Mouse (Mus musculus) small intestine, adult 2 months (tissue): ENCODE results near the gene Atp6v1b1. TPM values are rescaled to one million over a fixed set of nuclear protein-coding genes. Genes with fewer than 3 reads are reported as not detected.

Experiments
- H3K27ac ChIP-seq: fragments of 200-500 bp; 2 replicates; pipeline ENCODE4 v1.5.1; 2012; ENCODE audit warnings: low read depth, low read length, control low read depth, inconsistent platforms; ENCODE audit not compliant: insufficient read depth
- H3K27me3 ChIP-seq: fragments of 200-500 bp; 2 replicates; pipeline ENCODE4 v1.6.1; 2012; ENCODE audit warnings: mild to moderate bottlenecking, moderate library complexity, low read length, inconsistent platforms; ENCODE audit not compliant: control insufficient read depth, insufficient read depth
- H3K36me3 ChIP-seq: fragments of 200-500 bp; 2 replicates; pipeline ENCODE4 v1.6.1; 2012; ENCODE audit warnings: mild to moderate bottlenecking, low read length, control low read depth, inconsistent platforms; ENCODE audit not compliant: control insufficient read depth, insufficient read depth
- H3K4me1 ChIP-seq: fragments of 200-500 bp; 2 replicates; pipeline ENCODE4 v1.6.1; 2012; ENCODE audit warnings: low read length, inconsistent platforms, mixed read lengths; ENCODE audit not compliant: control insufficient read depth, insufficient read depth, insufficient read length
- H3K4me3 ChIP-seq: fragments of 200-500 bp; 2 replicates; pipeline ENCODE4 v1.5.1; 2012; ENCODE audit warnings: low read depth, mild to moderate bottlenecking, control low read depth, inconsistent platforms, low read length, moderate library complexity
- CTCF ChIP-seq: fragments of 200-500 bp; IDR thresholded peaks from 2 replicates; pipeline ENCODE4 v1.5.1; 2012; ENCODE audit warnings: low read depth, mild to moderate bottlenecking, control low read depth, inconsistent platforms, low read length, moderate library complexity, mixed read lengths; ENCODE audit not compliant: insufficient replicate concordance, insufficient read length; ENCODE audit errors: extremely low read depth
- POLR2A ChIP-seq: fragments of 200-500 bp; IDR thresholded peaks from 2 replicates; pipeline ENCODE4 v1.6.1; 2012; ENCODE audit warnings: low read depth, mild to moderate bottlenecking, control low read depth, inconsistent platforms, low read length, moderate library complexity
- WGBS: fragments of 180-500 bp; shearing (Covaris S2); methylation state at CpG from one replicate; pipeline ENCODE4 v1.1.7; 2018; 5-methylcytosine and 5-hydroxymethylcytosine counted together
- polyA plus RNA-seq: library from polyadenylated mRNA; depleted of rRNA; stranded (reverse); fragments of >200 nt; gene quantifications from 2 replicates; pipeline ENCODE4 v1.2.3, GENCODE M21; 2012

Atp6v1b1 gene
- polyA plus RNA-seq, 1 experiment, result not detected

DNA sequence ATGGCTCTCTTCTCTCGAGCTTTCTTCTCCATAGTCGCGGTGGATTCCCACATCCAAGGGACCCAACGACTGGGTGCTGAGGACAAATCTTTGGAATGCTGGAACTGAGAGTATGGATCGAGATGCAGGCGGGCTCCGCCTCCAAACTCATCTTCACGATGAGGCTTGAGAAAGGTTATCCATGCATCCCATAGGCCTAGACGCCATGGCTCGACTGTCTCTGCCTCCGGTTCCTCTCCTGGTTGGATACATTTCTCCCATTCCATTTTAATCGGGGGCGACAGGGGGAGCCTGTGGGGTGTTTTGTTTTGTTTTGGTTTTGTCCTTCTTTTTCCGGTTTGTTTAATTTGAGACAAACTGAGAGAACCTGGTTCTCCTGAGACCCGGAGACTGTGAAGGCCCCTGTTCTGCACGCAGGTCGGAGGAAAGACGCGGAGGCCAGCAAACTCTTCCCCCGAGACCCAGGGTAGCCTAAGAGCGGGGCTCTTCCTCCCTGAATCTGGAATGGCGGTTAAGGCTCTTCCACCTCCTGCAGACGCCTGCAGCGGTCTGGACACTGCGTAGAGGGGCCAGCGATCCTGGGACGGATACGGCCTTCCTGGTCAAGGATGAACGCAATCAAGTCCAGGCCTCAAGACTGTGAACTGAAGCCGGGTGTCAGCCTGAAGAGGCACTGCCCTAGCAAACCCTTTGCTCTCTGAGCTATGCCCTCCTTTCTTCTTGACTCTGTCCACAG, 27.2 kb upstream of the Atp6v1b1 start:
- 8% methylated on average over 30 of the region's 30 CpGs for WGBS
- H3K4me3 ChIP-seq, result no peak overlapping the region
- H3K27ac ChIP-seq, result no peak overlapping the region
- peaks cover 13% of the 10 kb centered on the region; the same call in 1 of the 2 replicates for H3K4me1 ChIP-seq
- H3K27me3 ChIP-seq, result peaks cover 82% of the 10 kb centered on the region
- no peaks in the 10 kb centered on the region for H3K36me3 ChIP-seq
- no peak for TF ChIP-seq POLR2A
- TF ChIP-seq CTCF, result no peak

DNA sequence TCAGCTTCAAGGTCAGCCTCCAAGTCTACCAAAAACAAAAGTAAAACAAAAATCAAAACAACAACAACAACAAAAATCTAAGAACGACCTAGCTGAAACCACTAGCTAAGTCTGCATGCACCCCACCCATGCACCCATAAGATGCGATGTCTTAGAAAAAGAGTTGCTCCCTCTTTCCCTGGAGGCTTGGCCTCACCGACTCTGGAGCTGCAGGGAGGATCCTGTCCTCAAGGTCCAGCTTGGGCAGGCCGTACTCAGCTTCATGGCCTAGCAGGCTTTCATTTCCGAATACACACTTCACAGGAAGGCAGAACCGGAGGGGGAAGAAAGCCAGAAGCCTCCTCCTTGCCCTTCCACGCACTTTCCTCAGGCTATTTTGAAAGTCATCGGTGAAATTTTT, 25.8 kb upstream of the Atp6v1b1 start:
- no peak overlapping the region for H3K27ac ChIP-seq
- H3K4me3 ChIP-seq, result no peak overlapping the region
- no peaks in the 10 kb centered on the region for H3K36me3 ChIP-seq
- TF ChIP-seq CTCF (no peak), POLR2A (no peak)
- H3K27me3 ChIP-seq, result peaks cover 75% of the 10 kb centered on the region
- peaks cover 1% of the 10 kb centered on the region; the same call in 1 of the 2 replicates for H3K4me1 ChIP-seq
- 5% methylated on average over 8 of the region's 8 CpGs for WGBS

DNA sequence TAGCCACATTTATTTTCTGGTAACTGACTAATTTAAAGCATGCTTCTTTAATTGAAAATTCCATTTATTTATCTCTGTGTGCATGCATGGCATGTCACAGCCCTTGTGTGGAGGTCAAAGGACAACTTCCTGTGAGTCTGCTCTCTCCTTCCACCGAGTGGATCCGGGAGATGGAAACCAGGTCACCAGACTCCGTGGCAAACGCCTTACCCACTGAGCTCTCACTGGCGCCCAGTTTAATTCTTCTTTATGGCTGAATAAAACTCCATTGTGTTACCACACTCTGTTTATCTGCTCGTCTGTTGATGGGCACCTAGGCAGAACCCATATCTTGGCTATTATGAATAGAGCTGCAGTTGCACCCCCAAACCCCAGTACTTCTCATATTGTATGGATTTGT, 20.3 kb upstream of the Atp6v1b1 start:
- no peaks in the 10 kb centered on the region for H3K36me3 ChIP-seq
- peaks cover 37% of the 10 kb centered on the region for H3K27me3 ChIP-seq
- H3K4me1 ChIP-seq, result no peaks in the 10 kb centered on the region
- H3K27ac ChIP-seq, result no peak overlapping the region
- H3K4me3 ChIP-seq, result no peak overlapping the region
- 19% methylated on average over 6 of the region's 6 CpGs for WGBS
- no peak for TF ChIP-seq POLR2A
- TF ChIP-seq CTCF, result no peak

DNA sequence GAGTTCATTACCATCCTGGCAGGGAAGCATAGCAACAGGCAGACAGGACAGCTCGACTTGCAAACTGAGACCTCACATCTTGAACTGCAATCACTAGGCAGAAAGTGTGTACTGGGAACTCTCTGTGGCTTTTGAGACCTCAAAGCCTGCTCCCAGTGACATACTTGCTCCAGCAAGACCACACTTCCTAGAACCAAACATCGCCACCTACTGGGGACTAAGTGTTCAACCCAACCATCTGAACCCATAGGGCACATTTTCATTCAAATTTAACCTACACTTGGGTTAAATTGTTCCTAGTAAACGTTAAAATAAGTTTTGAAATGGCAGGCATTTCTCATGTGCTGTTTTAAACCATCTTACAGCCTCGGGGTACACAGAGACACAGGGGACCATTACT, 15.6 kb upstream of the Atp6v1b1 start:
- H3K4me3 ChIP-seq, result no peak overlapping the region
- H3K36me3 ChIP-seq, result no peaks in the 10 kb centered on the region
- no peak overlapping the region for H3K27ac ChIP-seq
- 46% methylated on average over 4 of the region's 4 CpGs for WGBS
- no peaks in the 10 kb centered on the region for H3K4me1 ChIP-seq
- H3K27me3 ChIP-seq, result peaks cover 13% of the 10 kb centered on the region; the same call in 1 of the 2 replicates
- TF ChIP-seq CTCF, result 0 out of 2 replicates have a peak, but pooled peaks have one; percentile 6
- no peak for TF ChIP-seq POLR2A

DNA sequence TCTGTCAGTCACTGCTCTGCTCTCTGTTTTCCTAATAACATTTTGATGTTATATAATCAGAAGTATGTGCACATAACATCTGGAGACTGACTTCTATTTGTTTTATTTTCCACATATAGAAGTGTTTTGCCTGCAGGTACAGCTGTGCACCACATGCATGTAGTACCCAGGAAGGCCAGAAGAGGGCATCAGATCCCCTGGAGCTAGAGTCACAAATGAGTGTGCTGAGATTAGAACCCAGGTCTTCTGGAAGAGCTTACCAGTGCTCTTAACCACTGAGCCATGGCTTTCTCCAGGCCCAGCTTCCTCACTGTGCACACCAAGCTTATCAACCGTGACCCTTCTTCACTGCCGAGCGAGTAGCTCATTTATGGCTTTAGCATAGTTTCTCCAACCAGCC, 14.3 kb upstream of the Atp6v1b1 start:
- 77% methylated on average over 3 of the region's 3 CpGs for WGBS
- H3K27ac ChIP-seq, result no peak overlapping the region
- no peak overlapping the region for H3K4me3 ChIP-seq
- TF ChIP-seq POLR2A (no peak), CTCF (peak; percentile 58; the same call in 1 of the 2 replicates)
- H3K36me3 ChIP-seq, result no peaks in the 10 kb centered on the region
- no peaks in the 10 kb centered on the region for H3K4me1 ChIP-seq
- peaks cover 5% of the 10 kb centered on the region; the same call in 1 of the 2 replicates for H3K27me3 ChIP-seq

DNA sequence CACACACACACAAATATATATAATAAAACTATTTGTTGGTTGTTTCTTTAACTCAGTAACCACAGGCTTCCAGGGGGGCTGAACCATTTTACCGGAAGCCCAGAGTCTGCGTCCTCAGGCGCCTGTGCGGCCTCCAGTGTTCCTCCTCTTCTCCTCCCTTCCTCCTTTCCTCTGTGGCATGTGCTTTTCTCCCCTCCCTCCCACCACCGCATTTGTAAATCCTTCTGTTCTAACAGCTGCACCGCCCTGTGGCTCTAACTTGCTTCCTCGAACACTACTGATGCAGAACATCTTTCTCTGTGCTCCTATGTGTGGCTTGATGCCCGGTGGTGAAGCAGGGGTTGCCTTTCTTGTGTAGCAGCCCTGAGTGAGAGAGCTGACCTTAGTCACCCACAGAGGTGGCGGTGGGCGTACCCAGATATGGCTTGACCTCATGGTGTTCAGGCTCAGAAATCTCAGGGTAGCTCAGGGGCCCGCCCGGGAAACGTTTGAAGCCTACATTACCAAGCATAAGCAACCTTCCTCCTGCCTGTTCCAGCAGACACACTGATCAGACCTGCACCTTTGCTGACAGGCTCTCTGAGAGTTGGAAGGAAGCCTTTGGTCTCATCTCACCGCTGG, 13.3 kb upstream of the Atp6v1b1 start:
- H3K4me1 ChIP-seq, result no peaks in the 10 kb centered on the region
- no peak overlapping the region for H3K27ac ChIP-seq
- no peaks in the 10 kb centered on the region for H3K36me3 ChIP-seq
- peaks cover 5% of the 10 kb centered on the region; the same call in 1 of the 2 replicates for H3K27me3 ChIP-seq
- no peak overlapping the region for H3K4me3 ChIP-seq
- TF ChIP-seq POLR2A, result no peak
- TF ChIP-seq CTCF, result no peak
- 56% methylated on average over 14 of the region's 14 CpGs for WGBS

DNA sequence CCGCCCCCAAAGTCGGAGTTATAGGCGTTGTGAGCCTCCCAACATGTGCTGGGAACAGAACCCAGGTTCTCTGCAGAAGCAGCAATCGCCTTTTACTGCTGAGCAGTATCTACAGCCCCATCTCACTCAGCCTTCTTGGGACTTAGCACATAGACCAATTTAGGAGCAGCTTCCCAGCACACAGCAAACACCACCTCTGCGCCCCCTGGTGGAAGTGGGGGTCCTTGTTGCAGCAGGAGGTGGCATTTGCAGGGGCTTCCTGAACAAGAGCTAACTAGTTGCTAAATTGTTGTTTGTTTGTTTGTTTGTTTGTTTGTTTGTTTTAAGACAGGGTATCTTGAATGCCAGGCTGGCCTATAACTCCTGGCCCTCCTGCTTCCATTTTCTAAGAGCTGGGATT, 11.7 kb upstream of the Atp6v1b1 start:
- no peak overlapping the region for H3K4me3 ChIP-seq
- H3K4me1 ChIP-seq, result no peaks in the 10 kb centered on the region
- H3K27me3 ChIP-seq, result no peaks in the 10 kb centered on the region
- no peak overlapping the region for H3K27ac ChIP-seq
- H3K36me3 ChIP-seq, result no peaks in the 10 kb centered on the region
- TF ChIP-seq POLR2A (no peak), CTCF (peak; percentile 72; the same call in 1 of the 2 replicates)
- WGBS, result 22% methylated on average over 5 of the region's 5 CpGs
